Mouse (Mus musculus): Measurements from ENCODE around the gene Pycard. TPM values are rescaled to one million over a fixed set of nuclear protein-coding genes. Genes with fewer than 3 reads are reported as not detected.
"Not testable (repeated sequence)": the region's sequence is repeated elsewhere in the genome, so short reads cannot be mapped to it uniquely, and the experiment has no call there.

Gene Pycard
- total RNA-seq, 1 experiment from 2014 or later, result 27.3 TPM

DNA sequence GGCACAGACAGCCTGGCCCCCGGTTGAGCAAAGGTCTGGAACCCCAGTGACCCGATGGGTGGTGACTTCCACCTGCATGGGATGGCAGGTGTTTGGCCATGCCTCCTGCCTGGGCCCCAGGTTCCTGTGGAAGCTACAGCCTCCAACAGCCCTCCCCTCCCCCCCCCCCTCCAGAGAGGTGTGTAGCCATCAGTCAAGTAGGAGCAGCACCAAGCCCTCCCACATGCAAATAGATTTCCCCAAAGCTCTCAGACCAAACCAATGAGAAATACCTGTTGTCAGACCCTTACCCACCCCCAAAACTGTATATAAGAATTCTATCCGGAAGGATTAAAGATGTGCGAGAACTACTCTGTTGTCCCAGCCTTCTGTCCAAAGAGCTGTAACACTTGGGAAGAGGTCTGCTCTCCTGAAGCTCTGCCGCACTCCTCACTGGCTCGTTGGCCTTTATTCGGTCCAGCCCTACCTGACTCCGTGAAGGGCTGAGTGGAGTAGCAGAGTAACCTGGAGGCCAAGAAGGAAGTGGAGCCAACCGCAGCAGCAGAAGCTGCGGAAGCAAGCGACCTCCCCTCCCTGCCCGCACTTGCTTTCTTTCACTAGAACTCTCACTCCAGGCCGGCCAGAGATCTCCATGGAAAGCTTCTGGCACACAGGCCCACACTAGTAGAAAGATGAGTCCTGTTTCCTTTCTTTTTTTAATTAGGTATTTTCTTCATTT lies 40.6 kb downstream of the Pycard start:
- ATAC-seq (replicated peaks; ENCODE audit: low read depth, poor library complexity, severe bottlenecking), result peak; percentile 76

DNA sequence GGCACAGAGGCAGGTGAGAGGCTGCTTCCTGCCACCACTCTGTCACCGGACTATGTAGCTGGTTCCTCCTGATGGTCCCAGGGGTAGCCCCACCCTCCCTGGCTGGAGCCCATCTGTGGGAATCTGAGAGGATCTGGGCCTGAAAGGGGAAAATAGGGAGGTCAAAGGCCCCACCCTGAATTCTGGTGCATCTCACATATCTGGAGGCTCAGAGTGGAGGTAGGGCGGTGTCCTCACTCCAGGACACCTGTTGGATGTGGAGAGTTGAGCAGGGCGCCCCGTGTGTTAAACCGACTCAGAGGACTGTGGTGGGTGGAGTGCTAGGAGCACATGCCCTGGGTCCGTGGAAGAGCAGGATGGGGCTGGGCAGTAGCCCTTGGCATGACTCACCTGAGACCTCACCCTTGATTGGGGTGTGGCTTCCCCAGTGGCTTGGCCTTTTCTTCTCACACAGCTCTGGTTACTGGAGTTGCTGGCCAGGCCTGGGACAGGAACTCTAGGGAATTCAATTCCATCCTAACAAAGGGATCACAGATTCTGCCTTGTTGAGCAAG lies 47.1 kb downstream of the Pycard start, which contains the start of gene Prss36:
TSS of gene Prss36 (minus strand) at position 256 of the 554 bp plus-strand sequence.
- no peak for ATAC-seq (replicated peaks; ENCODE audit: low read depth, poor library complexity, severe bottlenecking)

- ATAC-seq (replicated peaks; ENCODE audit: low read depth, poor library complexity, severe bottlenecking), result no peak
Observed at GRCm38 (mm10) chr7:127944614-127945013, 49.1 kb downstream of the Pycard start.

DNA sequence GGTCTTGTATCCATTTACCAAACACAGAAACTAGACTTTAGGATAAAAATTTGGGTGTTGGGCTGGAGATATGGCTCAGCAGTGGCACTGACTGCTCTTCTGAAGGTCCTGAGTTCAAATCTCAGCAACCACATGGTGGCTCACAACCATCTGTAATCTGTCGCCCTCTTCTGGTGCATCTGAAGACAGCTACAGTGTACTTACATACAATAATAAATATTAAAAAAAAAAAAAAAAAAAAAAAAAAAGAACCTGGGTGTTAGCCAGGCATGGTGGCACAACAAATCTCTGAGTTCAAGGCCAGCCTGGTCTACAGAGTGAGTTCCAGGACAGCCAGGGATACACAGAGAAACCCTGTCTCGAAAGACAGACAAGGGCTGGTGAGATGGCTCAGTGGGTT lies 51.6 kb downstream of the Pycard start:
- ATAC-seq (replicated peaks; ENCODE audit: low read depth, poor library complexity, severe bottlenecking), result not testable (repeated sequence)

Other genes starting within 250 kb of the Pycard start
- gene Fbxl19, start 249.3 kb downstream of the Pycard start, total RNA-seq (2017), result 14.6 and 21.4 TPM in 2 replicates
- gene Orai3, start 224.1 kb downstream of the Pycard start, total RNA-seq (2017), result 24.5 and 40.6 TPM in 2 replicates
- gene Setd1a, start 217.2 kb downstream of the Pycard start, total RNA-seq (2017), result 15.1 and 16.6 TPM in 2 replicates
- 1.4 TPM in 1 of 2 replicates, not detected in the other for gene Gm49388, start 208.3 kb downstream of the Pycard start, total RNA-seq (2017)
- gene Hsd3b7, start 193.3 kb downstream of the Pycard start, total RNA-seq (2017), result 36.7 and 52.3 TPM in 2 replicates
- 47.6 and 56.9 TPM in 2 replicates for gene Stx4a, start 169.6 kb downstream of the Pycard start, total RNA-seq (2017)
- 0.64 TPM in 1 of 2 replicates, not detected in the other for gene Stx1b, start 169.3 kb downstream of the Pycard start, total RNA-seq (2017)
- 47.1 and 50.4 TPM in 2 replicates for gene Zfp646, start 117.6 kb downstream of the Pycard start, total RNA-seq (2017)
- gene Zfp668, start 117.0 kb downstream of the Pycard start, total RNA-seq (2017), result 3.2 and 10.5 TPM in 2 replicates
- 0.27 TPM in 1 of 2 replicates, not detected in the other for gene Prss53, start 102.9 kb downstream of the Pycard start, total RNA-seq (2017)
- not detected in 2 replicates for gene Gm21974, start 98.4 kb downstream of the Pycard start, total RNA-seq (2017)
- 27.6 and 34.0 TPM in 2 replicates for gene Vkorc1, start 98.2 kb downstream of the Pycard start, total RNA-seq (2017)
- 40.9 and 47.1 TPM in 2 replicates for gene Bckdk, start 89.8 kb downstream of the Pycard start, total RNA-seq (2017)
- 30.0 and 36.0 TPM in 2 replicates for gene Kat8, start 81.4 kb downstream of the Pycard start, total RNA-seq (2017)
- not detected in 2 replicates for gene Prss8, start 63.8 kb downstream of the Pycard start, total RNA-seq (2017)
- gene Prss36, start 47.1 kb downstream of the Pycard start, total RNA-seq (2017), result 2.4 and 4.3 TPM in 2 replicates
- 79.4 and 108 TPM in 2 replicates for gene Fus, start 26.4 kb downstream of the Pycard start, total RNA-seq (2017)
- gene Trim72, start 10.1 kb upstream of the Pycard start, total RNA-seq (2017), result not detected in 2 replicates
- gene Itgam, start 68.8 kb upstream of the Pycard start, total RNA-seq (2017), result 10.8 and 12.8 TPM in 2 replicates
- gene Gm49368, start 68.8 kb upstream of the Pycard start, total RNA-seq (2017), result not detected in 2 replicates
- gene Itgax, start 135.7 kb upstream of the Pycard start, total RNA-seq (2017), result 3.0 and 4.1 TPM in 2 replicates
- gene Itgad, start 160.5 kb upstream of the Pycard start, total RNA-seq (2017), result 0.34 TPM in 1 of 2 replicates, not detected in the other
- gene Cox6a2, start 212.5 kb upstream of the Pycard start, total RNA-seq (2017), result 1.1 and 3.2 TPM in 2 replicates
- gene Armc5, start 243.5 kb upstream of the Pycard start, total RNA-seq (2017), result 9.0 and 13.3 TPM in 2 replicates
- 5.8 and 6.8 TPM in 2 replicates for gene 9130023H24Rik, start 244.2 kb upstream of the Pycard start, total RNA-seq (2017)

All from common myeloid progenitor, adult 5-6 weeks (primary cell).